Mouse (Mus musculus): Measurements from ENCODE around the gene Tas2r118. TPM values are rescaled to one million over a fixed set of nuclear protein-coding genes. Genes with fewer than 3 reads are reported as not detected.
A peak's percentile ranks its signal among the peaks of the same experiment; 100 is the strongest.

Tas2r118 gene
- polyA plus RNA-seq (2015; fragmentation: Nextera tagmentation; extraction: Ambion mirVana), result not detected in 2 replicates

DNA sequence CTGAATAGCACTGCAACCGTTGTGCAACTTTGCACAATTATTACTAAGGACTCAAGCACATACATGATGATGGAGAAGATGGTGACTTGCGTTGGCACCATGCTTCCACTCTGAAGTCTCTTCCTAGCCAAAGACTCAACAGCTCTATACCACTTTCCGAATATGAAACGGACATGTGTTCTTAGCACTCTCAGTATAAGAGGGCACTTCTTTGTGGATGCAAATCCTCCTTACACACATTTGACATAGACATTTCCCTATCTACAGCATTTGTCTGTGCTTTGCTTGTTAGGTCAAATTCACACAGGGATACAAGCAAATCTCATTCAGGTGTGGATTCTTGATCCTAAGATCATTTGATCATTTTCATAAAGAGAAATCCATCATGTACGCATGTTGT is at the start of gene Tas2r118:
TSS of gene Tas2r118 (minus strand) at position 101 of the 400 bp plus-strand sequence.
- 96% methylated on average over 5 of the region's 5 CpGs for WGBS
- no peak for ATAC-seq (replicated peaks)
- H3K4me1 ChIP-seq, result no peaks in the 10 kb centered on the region
- H3K4me3 ChIP-seq, result no peak within 1 kb of the TSS
- no peaks in the 10 kb centered on the region for H3K36me3 ChIP-seq (replicated peaks)
- no peak within 1 kb of the TSS for H3K27ac ChIP-seq
- H3K9ac ChIP-seq, result no peak within 1 kb of the TSS
- H3K27me3 ChIP-seq (replicated peaks), result no peaks in the 10 kb centered on the region
- no peak within 1 kb of the TSS for H3K4me2 ChIP-seq
- H3K9me3 ChIP-seq, result no peaks in the 10 kb centered on the region

GRCm38 (mm10) chr6:24018320-24018719 is 48.5 kb upstream of the Tas2r118 start:
- Histone ChIP-seq H3K9me3 (no peaks in the 10 kb centered on the region), H3K4me3 (no peak overlapping the region), H3K27ac (no peak overlapping the region), H3K36me3 (replicated peaks) (no peaks in the 10 kb centered on the region), H3K9ac (no peak overlapping the region), H3K27me3 (replicated peaks) (no peaks in the 10 kb centered on the region), H3K4me1 (no peaks in the 10 kb centered on the region), H3K4me2 (no peak overlapping the region)
- WGBS, result 87% methylated on average over 5 of the region's 5 CpGs
- no peak for ATAC-seq (replicated peaks)

GRCm38 (mm10) chr6:23993276-23993675 is 23.4 kb upstream of the Tas2r118 start:
- Histone ChIP-seq H3K4me1 (no peaks in the 10 kb centered on the region), H3K4me2 (no peak overlapping the region), H3K36me3 (replicated peaks) (no peaks in the 10 kb centered on the region), H3K9me3 (no peaks in the 10 kb centered on the region), H3K9ac (no peak overlapping the region), H3K4me3 (no peak overlapping the region), H3K27ac (no peak overlapping the region), H3K27me3 (replicated peaks) (no peaks in the 10 kb centered on the region)
- WGBS, result 89% methylated on average over 2 of the region's 2 CpGs
- ATAC-seq (replicated peaks), result no peak

GRCm38 (mm10) chr6:23990687-23991387 is 21.0 kb upstream of the Tas2r118 start:
- no peaks in the 10 kb centered on the region for H3K27me3 ChIP-seq (replicated peaks)
- 36% methylated on average over 3 of the region's 3 CpGs for WGBS
- ATAC-seq (replicated peaks), result peak; percentile 60; the same call in 1 of the 2 replicates

DNA sequence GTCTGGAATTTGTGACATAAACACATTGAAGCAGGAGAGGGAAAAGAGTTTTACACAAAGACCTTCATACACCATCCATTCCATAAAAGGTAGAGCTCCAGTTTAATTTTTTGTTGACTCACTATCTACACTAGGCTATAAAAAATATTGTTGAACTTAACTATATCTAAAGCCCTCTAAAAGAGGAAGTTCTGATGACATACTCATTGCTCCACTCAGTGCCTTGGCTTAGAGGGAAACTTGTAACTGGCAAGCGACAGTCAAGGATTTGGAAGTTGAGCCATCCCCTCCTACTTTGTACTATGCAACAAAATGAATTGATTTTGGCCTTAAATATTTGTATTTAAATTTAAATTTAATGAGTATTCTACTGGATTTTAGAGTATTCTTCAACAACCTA is 16.4 kb upstream of the Tas2r118 start:
- WGBS, result 96% methylated on average over 1 of the region's 1 CpGs
- Histone ChIP-seq H3K4me3 (no peak overlapping the region), H3K36me3 (replicated peaks) (no peaks in the 10 kb centered on the region), H3K9ac (no peak overlapping the region), H3K4me1 (no peaks in the 10 kb centered on the region), H3K4me2 (no peak overlapping the region), H3K9me3 (no peaks in the 10 kb centered on the region), H3K27ac (no peak overlapping the region), H3K27me3 (replicated peaks) (no peaks in the 10 kb centered on the region)
- ATAC-seq (replicated peaks), result no peak

More at GRCm38 (mm10) chr6:23990687-23991387, 21.0 kb upstream of the Tas2r118 start:
- Histone ChIP-seq H3K4me2 (no peak overlapping the region), H3K4me3 (no peak overlapping the region), H3K36me3 (replicated peaks) (no peaks in the 10 kb centered on the region), H3K4me1 (no peaks in the 10 kb centered on the region), H3K9ac (no peak overlapping the region), H3K9me3 (no peaks in the 10 kb centered on the region), H3K27ac (no peak overlapping the region)

DNA sequence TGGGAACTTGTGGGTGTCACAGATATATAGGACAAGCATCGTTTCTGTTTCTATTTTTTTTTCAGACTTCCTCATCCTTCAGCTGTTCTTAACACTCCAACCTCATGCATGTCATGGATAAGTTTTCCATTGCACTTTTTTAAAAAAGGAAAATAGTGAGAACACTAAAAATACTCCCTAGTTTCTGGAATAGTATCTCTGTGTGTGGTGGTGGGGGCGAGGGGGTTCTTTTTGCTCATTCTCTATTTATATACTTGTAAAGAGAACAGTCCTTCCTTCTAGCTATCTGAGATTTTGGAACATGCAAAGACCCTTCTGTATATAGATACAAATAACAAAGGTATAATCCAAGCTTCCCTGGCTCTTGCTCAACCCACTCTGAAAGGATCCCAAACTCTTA is 2.9 kb downstream of the Tas2r118 start:
- no peak overlapping the region for H3K9ac ChIP-seq
- ATAC-seq (replicated peaks), result no peak
- H3K36me3 ChIP-seq (replicated peaks), result no peaks in the 10 kb centered on the region
- no peak overlapping the region for H3K4me2 ChIP-seq
- no peaks in the 10 kb centered on the region for H3K4me1 ChIP-seq
- no peaks in the 10 kb centered on the region for H3K27me3 ChIP-seq (replicated peaks)
- WGBS, result 65% methylated on average over 2 of the region's 2 CpGs
- H3K9me3 ChIP-seq, result no peaks in the 10 kb centered on the region
- H3K27ac ChIP-seq, result no peak overlapping the region
- no peak overlapping the region for H3K4me3 ChIP-seq

DNA sequence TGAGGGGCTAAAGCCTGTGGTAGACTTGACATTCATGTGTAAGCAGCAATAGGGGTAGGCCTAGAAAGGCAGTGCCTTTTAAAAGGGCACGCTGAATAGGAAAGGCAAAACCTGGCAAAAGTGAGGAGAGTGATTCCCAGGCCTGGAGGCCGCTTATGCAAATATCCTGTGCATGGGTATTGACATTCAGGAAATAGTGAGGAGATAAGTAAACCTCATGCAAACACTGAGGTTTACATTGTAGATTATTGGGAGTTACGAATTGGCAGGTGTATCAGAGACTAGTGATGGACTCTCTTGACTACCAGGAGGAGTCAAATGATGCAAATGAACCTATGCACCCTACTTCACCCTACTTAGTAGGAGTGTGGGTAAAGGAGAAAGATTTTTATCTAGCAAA is 3.9 kb downstream of the Tas2r118 start:
- H3K9ac ChIP-seq, result no peak overlapping the region
- no peak for ATAC-seq (replicated peaks)
- H3K27me3 ChIP-seq (replicated peaks), result no peaks in the 10 kb centered on the region
- H3K27ac ChIP-seq, result no peak overlapping the region
- H3K9me3 ChIP-seq, result no peaks in the 10 kb centered on the region
- H3K4me3 ChIP-seq, result no peak overlapping the region
- H3K36me3 ChIP-seq (replicated peaks), result no peaks in the 10 kb centered on the region
- H3K4me2 ChIP-seq, result no peak overlapping the region
- no peaks in the 10 kb centered on the region for H3K4me1 ChIP-seq
- 79% methylated on average over 3 of the region's 3 CpGs for WGBS

GRCm38 (mm10) chr6:23963741-23964140 is 6.1 kb downstream of the Tas2r118 start:
- no peaks in the 10 kb centered on the region for H3K27me3 ChIP-seq (replicated peaks)
- no peak overlapping the region for H3K4me2 ChIP-seq
- no peaks in the 10 kb centered on the region for H3K4me1 ChIP-seq
- no peaks in the 10 kb centered on the region for H3K9me3 ChIP-seq
- no peaks in the 10 kb centered on the region for H3K36me3 ChIP-seq (replicated peaks)
- no peak overlapping the region for H3K27ac ChIP-seq
- no peak overlapping the region for H3K4me3 ChIP-seq
- H3K9ac ChIP-seq, result no peak overlapping the region
- ATAC-seq (replicated peaks), result no peak
- 78% methylated on average over 1 of the region's 1 CpGs for WGBS

- 97% methylated on average over 1 of the region's 1 CpGs for WGBS
- H3K9ac ChIP-seq, result no peak overlapping the region
- H3K27ac ChIP-seq, result no peak overlapping the region
- H3K4me2 ChIP-seq, result no peak overlapping the region
- H3K27me3 ChIP-seq (replicated peaks), result no peaks in the 10 kb centered on the region
- no peaks in the 10 kb centered on the region for H3K9me3 ChIP-seq
- ATAC-seq (replicated peaks), result no peak
- H3K4me1 ChIP-seq, result no peaks in the 10 kb centered on the region
- no peak overlapping the region for H3K4me3 ChIP-seq
- H3K36me3 ChIP-seq (replicated peaks), result no peaks in the 10 kb centered on the region
These were observed 29.1 kb downstream of the Tas2r118 start for GRCm38 (mm10) chr6:23940776-23941175.

GRCm38 (mm10) chr6:23938575-23939488 is 31.0 kb downstream of the Tas2r118 start:
- H3K9me3 ChIP-seq, result no peaks in the 10 kb centered on the region
- WGBS, result 74% methylated on average over 2 of the region's 2 CpGs

GRCm38 (mm10) chr6:23936414-23936813 is 33.4 kb downstream of the Tas2r118 start:
- H3K4me2 ChIP-seq, result no peak overlapping the region
- WGBS, result 15% methylated on average over 4 of the region's 4 CpGs
- no peak for ATAC-seq (replicated peaks)
- no peak overlapping the region for H3K4me3 ChIP-seq
- H3K9ac ChIP-seq, result no peak overlapping the region
- no peaks in the 10 kb centered on the region for H3K27me3 ChIP-seq (replicated peaks)
- H3K36me3 ChIP-seq (replicated peaks), result no peaks in the 10 kb centered on the region
- no peaks in the 10 kb centered on the region for H3K4me1 ChIP-seq
- H3K9me3 ChIP-seq, result no peaks in the 10 kb centered on the region
- H3K27ac ChIP-seq, result no peak overlapping the region

More at GRCm38 (mm10) chr6:23938575-23939488, 31.0 kb downstream of the Tas2r118 start:
- Histone ChIP-seq H3K4me1 (no peaks in the 10 kb centered on the region), H3K36me3 (replicated peaks) (no peaks in the 10 kb centered on the region), H3K9ac (no peak overlapping the region), H3K27ac (no peak overlapping the region), H3K27me3 (replicated peaks) (no peaks in the 10 kb centered on the region), H3K4me2 (no peak overlapping the region), H3K4me3 (no peak overlapping the region)
- ATAC-seq (replicated peaks), result no peak

DNA sequence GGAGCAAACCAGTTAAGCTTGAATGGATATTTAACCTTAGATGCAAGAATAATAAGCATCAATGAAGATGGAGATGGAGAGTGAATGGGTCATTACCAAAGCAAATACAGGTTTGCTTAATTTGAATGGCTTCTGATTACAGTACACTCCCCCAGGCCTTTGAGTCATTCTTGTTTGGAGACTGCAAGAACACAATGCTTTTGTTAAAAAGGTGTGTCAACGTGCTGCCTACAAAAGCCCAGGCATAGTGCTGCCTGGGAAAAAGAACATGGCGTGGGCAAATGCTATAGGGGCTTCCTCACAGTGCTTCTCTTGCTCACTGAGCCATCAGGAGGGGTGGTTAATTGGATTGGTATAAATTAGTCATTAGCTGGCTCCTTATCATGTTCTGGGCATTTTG is 46.1 kb downstream of the Tas2r118 start:
- H3K4me3 ChIP-seq, result no peak overlapping the region
- no peak overlapping the region for H3K27ac ChIP-seq
- no peaks in the 10 kb centered on the region for H3K9me3 ChIP-seq
- no peak for ATAC-seq (replicated peaks)
- no peak overlapping the region for H3K9ac ChIP-seq
- H3K36me3 ChIP-seq (replicated peaks), result no peaks in the 10 kb centered on the region
- H3K4me2 ChIP-seq, result no peak overlapping the region
- H3K27me3 ChIP-seq (replicated peaks), result no peaks in the 10 kb centered on the region
- 56% methylated on average over 2 of the region's 2 CpGs for WGBS
- no peaks in the 10 kb centered on the region for H3K4me1 ChIP-seq

All from midbrain, embryonic 15.5 days (tissue).